Mouse (Mus musculus) embryo, embryonic 11.5 days (tissue): ENCODE results near the gene Nckap5.
A peak's percentile ranks its signal among the peaks of the same experiment; 100 is the strongest.

Experiments used
- DNase-seq: peaks from one replicate; pipeline ENCODE4 v3.0.0-alpha.2; 2012; ENCODE audit warnings: low read depth, low spot score

Gene Nckap5

GRCm38 (mm10) chr1:126765506-126766170, 65.0 kb downstream of the Nckap5 start:
- no peak for DNase-seq

DNA sequence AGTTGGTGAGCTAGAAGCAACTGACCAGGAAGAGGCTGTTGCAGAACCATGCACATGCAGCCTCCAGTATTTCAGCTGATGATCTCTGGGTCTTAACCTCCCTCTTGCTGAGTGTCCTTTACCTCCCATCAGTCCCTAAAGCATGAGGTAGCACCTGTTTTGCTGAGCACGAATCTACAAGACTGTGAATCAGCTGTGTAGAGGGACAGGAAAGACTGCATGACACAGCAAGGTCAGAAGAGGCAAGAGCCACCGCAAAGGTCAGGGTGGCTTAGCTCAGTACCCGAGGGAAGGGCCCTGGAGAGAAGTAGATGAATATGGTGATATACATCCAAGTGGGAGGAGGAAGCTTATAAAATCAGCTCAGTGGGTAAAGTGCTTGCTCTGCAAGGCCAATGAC, 66.4 kb downstream of the Nckap5 start:
- no peak for DNase-seq

GRCm38 (mm10) chr1:126763192-126763591, 67.4 kb downstream of the Nckap5 start:
- DNase-seq: no peak

- DNase-seq: no peak
Observed at GRCm38 (mm10) chr1:126760386-126760785, 70.2 kb downstream of the Nckap5 start.

DNA sequence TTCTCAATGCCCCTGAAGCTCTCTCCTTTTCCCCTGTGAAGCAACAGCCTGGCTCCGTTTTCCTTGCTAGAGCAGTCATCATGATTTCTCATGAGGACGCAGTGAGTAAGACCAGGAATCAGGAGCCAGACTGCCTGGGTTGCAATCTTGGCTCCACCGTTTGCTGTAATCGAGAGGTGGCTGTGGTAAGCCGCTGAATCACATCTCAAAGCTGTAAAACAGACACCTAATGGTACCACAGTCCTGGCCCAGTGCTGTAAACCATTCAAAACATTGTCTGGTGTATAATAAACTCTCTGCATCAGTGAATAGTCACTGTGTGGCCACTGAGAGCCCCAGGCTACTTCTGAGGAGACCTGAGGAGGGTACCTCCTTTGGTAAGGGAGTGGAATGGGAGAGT, 74.9 kb downstream of the Nckap5 start:
- no peak for DNase-seq

DNA sequence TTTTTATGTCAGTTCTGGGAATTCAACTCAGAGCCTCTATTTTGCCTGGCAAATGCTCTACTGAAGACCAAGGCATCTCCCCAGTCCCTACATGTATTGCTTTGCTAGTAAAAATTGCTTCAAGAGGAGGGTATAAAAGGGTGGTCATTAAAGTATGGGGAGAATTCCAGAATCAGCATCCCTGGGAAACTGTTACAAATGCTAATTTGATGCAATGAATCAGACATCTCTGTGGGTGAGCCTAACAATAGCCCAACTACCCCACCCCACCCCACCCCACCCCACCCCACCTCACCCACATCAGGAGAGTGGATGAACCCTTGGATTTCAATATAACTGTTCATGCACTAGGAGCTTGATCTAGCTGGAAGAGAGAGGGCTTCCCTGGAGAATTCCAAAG, 77.0 kb downstream of the Nckap5 start:
- DNase-seq: no peak

DNA sequence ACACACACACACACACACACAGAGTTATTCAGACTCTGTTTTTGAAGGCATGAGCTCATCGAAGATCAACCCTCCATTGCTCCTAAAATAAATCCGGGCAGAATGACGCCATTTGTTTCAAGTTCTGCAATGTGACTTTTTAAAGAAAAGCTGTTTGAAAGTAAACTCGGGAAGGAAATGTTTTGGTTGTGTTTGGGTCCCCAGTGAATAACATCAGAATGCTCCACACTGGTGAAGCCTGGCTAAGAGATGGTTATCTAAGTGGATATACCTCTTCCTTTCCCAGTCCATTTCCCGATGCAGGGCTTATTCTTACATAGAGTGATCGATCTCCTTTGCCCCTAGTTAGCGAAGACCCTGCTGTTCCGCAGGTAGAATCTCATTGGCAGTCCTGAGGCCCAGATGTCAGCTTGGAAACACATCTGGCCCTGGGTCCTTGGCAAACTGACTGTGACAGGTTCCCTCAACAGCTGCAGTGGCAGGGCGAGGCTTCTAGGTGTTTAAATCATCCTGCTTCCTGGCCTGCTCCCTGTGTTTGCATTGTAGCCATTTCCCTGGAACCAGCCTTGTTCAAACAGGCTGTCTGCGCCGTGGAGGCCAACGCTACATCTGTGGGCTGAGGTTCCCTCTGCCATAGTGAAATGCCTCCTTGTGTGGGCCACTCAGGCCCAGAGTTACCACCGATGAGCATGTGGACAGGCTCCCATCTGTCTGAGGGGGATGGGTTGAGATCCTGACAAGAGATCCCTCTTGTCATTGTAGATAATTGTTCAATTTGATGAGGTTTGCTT, 78.2 kb downstream of the Nckap5 start:
- no peak for DNase-seq

- no peak for DNase-seq
Observed at GRCm38 (mm10) chr1:126751137-126751536, 79.5 kb downstream of the Nckap5 start.

GRCm38 (mm10) chr1:126750156-126750555, 80.4 kb downstream of the Nckap5 start:
- DNase-seq: no peak

GRCm38 (mm10) chr1:126747914-126748313, 82.7 kb downstream of the Nckap5 start:
- no peak for DNase-seq

DNA sequence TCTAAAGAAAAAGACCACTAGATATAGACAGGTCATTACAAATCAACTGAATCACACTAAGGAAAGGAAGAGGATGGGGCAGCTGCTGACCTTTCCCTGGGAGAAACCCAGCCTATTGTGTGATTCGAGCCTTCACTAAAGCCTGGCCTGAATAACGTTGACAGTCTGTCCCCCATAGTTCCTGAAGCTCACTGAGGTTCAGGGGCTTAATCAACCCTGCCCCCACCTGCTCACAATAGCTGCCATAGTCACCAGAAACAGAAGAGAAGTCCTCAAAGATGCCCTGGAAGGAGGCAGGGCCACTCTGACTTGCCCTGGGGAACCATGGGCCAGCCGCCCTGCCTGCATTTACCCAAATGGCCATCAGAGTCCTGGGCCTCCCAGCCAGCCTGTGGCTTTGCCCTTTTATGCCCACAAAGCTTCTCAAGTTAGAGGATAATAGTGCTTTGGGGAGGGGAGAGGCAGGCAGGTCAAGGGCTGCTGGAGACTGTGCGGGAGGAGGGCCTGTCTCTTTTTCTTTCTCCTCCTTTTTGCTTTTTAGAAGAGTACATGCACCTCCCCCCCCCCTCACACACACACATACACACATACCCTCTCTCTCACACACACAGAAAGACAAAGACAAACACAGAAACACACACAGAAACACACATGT, 85.0 kb downstream of the Nckap5 start:
- DNase-seq: no peak

GRCm38 (mm10) chr1:126744631-126745305, 85.8 kb downstream of the Nckap5 start:
- no peak for DNase-seq

DNA sequence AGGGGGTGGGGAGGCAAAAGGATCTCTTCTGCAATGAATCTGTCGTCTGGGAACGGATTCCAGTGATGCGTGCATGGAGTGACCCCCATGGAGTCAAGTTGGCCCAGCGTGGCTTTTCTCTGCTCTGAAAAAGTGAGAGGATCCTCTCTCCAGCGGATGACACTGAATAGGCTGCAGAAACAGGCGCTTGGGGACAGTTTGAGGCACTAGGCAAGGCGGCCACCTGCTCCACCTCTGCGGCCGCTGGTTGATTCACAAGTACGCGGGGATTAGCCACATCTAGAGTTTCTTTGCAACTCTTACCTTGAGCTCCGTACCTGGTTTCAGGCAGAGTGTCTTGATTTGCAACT, 92.3 kb downstream of the Nckap5 start:
- no peak for DNase-seq

DNA sequence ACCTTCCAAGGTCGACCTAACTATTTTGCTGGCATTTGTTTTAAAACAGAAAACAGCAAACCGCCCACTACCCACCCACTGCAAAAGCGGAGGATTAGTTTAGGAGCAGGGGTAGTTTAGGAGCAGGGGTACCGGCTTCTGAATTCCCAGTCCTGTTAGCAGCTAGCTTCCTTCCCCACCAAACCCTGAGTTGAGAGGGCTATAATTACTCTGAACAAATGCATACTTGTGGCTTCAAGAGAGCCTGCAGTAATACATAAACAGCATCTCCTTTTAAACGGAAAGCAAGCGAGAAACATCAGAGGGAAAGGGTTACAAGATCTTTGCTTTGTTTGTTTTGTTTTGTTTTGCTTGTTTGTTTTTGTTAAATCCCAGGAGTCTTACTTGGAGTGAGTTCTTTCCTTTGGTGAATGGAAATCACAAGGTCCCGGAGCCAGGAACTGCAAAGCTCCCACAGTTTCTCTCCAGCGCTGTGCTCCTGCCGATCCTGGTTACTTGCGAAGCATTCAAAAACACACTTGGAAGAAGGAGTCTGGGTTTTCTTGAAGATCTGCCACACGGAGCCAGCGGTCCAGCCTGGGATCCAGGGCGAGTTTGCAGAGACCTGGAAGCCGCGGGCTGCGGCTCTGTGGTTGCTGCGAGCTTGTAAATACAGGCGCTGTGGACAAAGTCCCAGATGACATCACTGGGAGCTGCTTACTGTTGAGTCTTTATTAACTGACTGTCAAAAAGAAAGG, 92.9 kb downstream of the Nckap5 start:
- DNase-seq: peak; percentile 54

DNA sequence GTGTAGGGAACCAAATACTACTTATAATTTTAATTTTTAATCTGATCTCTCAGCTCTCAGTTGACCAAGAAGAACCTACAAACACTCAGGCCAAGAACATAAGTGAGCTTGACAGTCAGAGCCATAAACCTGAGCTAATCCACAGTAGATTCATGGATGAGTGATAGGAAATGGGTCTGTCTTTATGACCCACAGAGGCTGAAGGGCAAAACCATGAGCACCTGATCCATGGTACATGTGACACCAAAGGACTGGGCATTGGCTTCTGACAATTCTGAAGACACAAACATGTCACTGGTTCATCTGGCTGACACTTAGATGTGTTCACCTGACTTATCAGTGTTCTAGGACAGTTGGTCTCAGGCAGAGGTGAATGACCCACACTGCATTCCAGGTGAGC, 98.9 kb downstream of the Nckap5 start:
- DNase-seq: no peak

GRCm38 (mm10) chr1:126726400-126727055, 104.1 kb downstream of the Nckap5 start:
- DNase-seq: no peak

GRCm38 (mm10) chr1:126725628-126726367, 104.8 kb downstream of the Nckap5 start:
- no peak for DNase-seq

DNA sequence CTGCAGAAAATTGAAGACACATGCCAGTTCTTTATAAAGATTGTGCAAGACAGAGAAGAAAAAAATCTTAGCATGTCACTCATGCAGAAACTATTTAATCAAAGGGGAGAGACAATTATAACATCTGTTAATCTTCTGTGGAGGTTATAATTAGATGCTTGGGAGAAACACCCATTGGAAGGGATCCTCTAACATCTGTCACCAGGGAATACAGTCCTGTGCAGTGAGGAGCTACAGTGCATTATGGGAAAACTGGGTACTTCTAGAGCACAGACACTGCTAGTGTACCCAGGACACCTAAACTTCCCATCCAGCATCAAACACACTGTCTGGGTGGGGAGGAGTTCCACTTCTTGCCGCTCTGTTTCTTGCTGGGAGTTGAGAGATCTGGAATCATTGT, 108.7 kb downstream of the Nckap5 start:
- no peak for DNase-seq

DNA sequence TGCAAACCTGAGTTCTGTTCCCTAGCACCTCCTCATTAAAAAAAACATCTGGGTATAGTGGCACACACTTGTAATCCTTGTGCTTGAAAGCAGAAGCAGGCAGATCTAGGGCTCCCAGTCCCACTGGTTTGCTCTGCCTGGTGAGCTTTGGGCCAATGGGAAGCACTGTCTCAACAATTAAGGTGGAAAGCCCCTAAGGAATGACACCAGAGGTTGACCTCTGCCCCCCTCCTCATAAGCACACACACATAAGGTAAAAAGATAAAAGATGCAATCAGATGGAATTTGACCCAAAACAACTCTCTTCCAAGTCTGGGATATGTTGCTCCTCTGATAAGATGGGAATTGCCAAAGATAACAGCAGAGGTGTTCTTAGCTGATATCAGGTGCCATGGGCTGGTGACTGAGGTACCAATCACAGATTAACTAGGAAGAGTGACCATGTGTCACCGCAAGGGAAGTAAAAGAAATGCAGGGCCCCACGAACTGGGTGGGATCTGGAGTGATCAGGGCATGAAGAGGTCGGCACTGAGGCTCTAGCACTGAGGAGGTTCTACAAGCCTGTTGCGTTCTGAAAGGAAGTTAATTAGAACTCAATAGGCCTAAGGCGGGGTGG, 110.8 kb downstream of the Nckap5 start:
- no peak for DNase-seq

GRCm38 (mm10) chr1:126706611-126707010, 124.0 kb downstream of the Nckap5 start:
- DNase-seq: no peak
